Mouse (Mus musculus): Measurements from ENCODE around the gene Atp23.

Gene Atp23

GRCm38 (mm10) chr10:126822418-126822817 is 78.7 kb downstream of the Atp23 start:
- no peak for DNase-seq

Measured in lung, adult 18-20 months (tissue).